Mouse (Mus musculus) liver, postnatal 0 days (tissue): ENCODE measurements around the gene Lonrf2.

Source experiments
- CTCF ChIP-seq: sonication (generic); IDR thresholded peaks from 2 replicates; pipeline ENCODE4 v1.5.1; 2016; ENCODE audit warnings: antibody characterized with exemption, low read depth
- EP300 ChIP-seq: IDR thresholded peaks from 2 replicates; pipeline ENCODE4 v1.6.1; 2016; ENCODE audit warnings: antibody characterized with exemption, low read depth, mild to moderate bottlenecking

- no peak for TF ChIP-seq CTCF
- TF ChIP-seq EP300: no peak
These were observed 50.2 kb downstream of the Lonrf2 start for GRCm38 (mm10) chr1:38786358-38786757.
